Mouse (Mus musculus): ENCODE results near the gene Jpt1. TPM values are rescaled to one million over a fixed set of nuclear protein-coding genes. Genes with fewer than 3 reads are reported as not detected.
A peak's percentile ranks its signal among the peaks of the same experiment; 100 is the strongest.
"Not testable (repeated sequence)": the region's sequence is repeated elsewhere in the genome, so short reads cannot be mapped to it uniquely, and the experiment has no call there.

Gene Jpt1
- polyA plus RNA-seq (2015; fragmentation: Nextera tagmentation; extraction: Ambion mirVana): 1,632 and 1,660 TPM in 2 replicates

- H3K9ac ChIP-seq: peak within 1 kb of the TSS; percentile 100
- no peaks in the 10 kb centered on the region for H3K27me3 ChIP-seq
- H3K4me3 ChIP-seq: peak within 1 kb of the TSS; percentile 93
- under 1% methylated on average over 24 of the region's 24 CpGs for WGBS
- ATAC-seq: peak; percentile 99
- peaks cover 25% of the 10 kb centered on the region for H3K4me1 ChIP-seq
- H3K4me2 ChIP-seq: peak within 1 kb of the TSS; percentile 88
- no peaks in the 10 kb centered on the region for H3K36me3 ChIP-seq (ENCODE audit: poor library complexity, severe bottlenecking)
- no peaks in the 10 kb centered on the region for H3K9me3 ChIP-seq (replicated peaks)
- peak within 1 kb of the TSS; percentile 86 for H3K27ac ChIP-seq
Observed at GRCm38 (mm10) chr11:115514238-115514663, at the start of gene Jpt1. Gene Jpt1 (minus strand): TSS chr11:115514387.

GRCm38 (mm10) chr11:115563406-115563805 lies 49.2 kb upstream of the Jpt1 start:
- 45% methylated on average over 4 of the region's 4 CpGs for WGBS
- Histone ChIP-seq H3K27me3 (no peaks in the 10 kb centered on the region), H3K27ac (peak overlapping the region; percentile 80), H3K36me3 (ENCODE audit: poor library complexity, severe bottlenecking) (peaks cover 26% of the 10 kb centered on the region), H3K4me2 (peak overlapping the region; percentile 87), H3K9ac (peak overlapping the region; percentile 85; the same call in 1 of the 2 replicates), H3K9me3 (replicated peaks) (no peaks in the 10 kb centered on the region), H3K4me3 (peak overlapping the region; percentile 87), H3K4me1 (peaks cover 17% of the 10 kb centered on the region)
- no peak for ATAC-seq

GRCm38 (mm10) chr11:115555717-115556116 lies 41.5 kb upstream of the Jpt1 start:
- H3K9ac ChIP-seq: no peak overlapping the region
- no peaks in the 10 kb centered on the region for H3K4me1 ChIP-seq
- H3K36me3 ChIP-seq (ENCODE audit: poor library complexity, severe bottlenecking): no peaks in the 10 kb centered on the region
- no peak overlapping the region for H3K27ac ChIP-seq
- no peak overlapping the region for H3K4me3 ChIP-seq
- no peaks in the 10 kb centered on the region for H3K9me3 ChIP-seq (replicated peaks)
- H3K27me3 ChIP-seq: no peaks in the 10 kb centered on the region
- no peak for ATAC-seq
- H3K4me2 ChIP-seq: no peak overlapping the region
- WGBS: 82% methylated on average over 17 of the region's 17 CpGs

- ATAC-seq: no peak
- Histone ChIP-seq H3K36me3 (ENCODE audit: poor library complexity, severe bottlenecking) (no peaks in the 10 kb centered on the region), H3K4me1 (no peaks in the 10 kb centered on the region), H3K27ac (no peak overlapping the region), H3K4me3 (no peak overlapping the region), H3K9me3 (replicated peaks) (peaks cover 4% of the 10 kb centered on the region), H3K9ac (no peak overlapping the region), H3K4me2 (no peak overlapping the region), H3K27me3 (no peaks in the 10 kb centered on the region)
- WGBS: 60% methylated on average over 4 of the region's 4 CpGs
Observed at GRCm38 (mm10) chr11:115552783-115553182, 38.6 kb upstream of the Jpt1 start.

- Histone ChIP-seq H3K4me3 (no peak overlapping the region), H3K36me3 (ENCODE audit: poor library complexity, severe bottlenecking) (no peaks in the 10 kb centered on the region), H3K27me3 (0 out of 2 replicates have a peak, but pooled peaks cover 6% of the 10 kb centered on the region), H3K4me2 (no peak overlapping the region), H3K4me1 (no peaks in the 10 kb centered on the region), H3K9ac (no peak overlapping the region), H3K9me3 (replicated peaks) (no peaks in the 10 kb centered on the region), H3K27ac (no peak overlapping the region)
- no peak for ATAC-seq
- 82% methylated on average over 4 of the region's 4 CpGs for WGBS
Observed at GRCm38 (mm10) chr11:115543571-115543970, 29.4 kb upstream of the Jpt1 start.

GRCm38 (mm10) chr11:115538045-115538444 lies 23.9 kb upstream of the Jpt1 start:
- H3K4me1 ChIP-seq: peaks cover 18% of the 10 kb centered on the region
- 53% methylated on average over 2 of the region's 2 CpGs for WGBS
- H3K9me3 ChIP-seq (replicated peaks): no peaks in the 10 kb centered on the region
- no peak overlapping the region for H3K4me2 ChIP-seq
- no peak overlapping the region for H3K9ac ChIP-seq
- ATAC-seq: no peak
- H3K27me3 ChIP-seq: no peaks in the 10 kb centered on the region
- no peak overlapping the region for H3K4me3 ChIP-seq
- no peak overlapping the region for H3K27ac ChIP-seq
- peaks cover 14% of the 10 kb centered on the region for H3K36me3 ChIP-seq (ENCODE audit: poor library complexity, severe bottlenecking)

- peak overlapping the region; percentile 100 for H3K27ac ChIP-seq
- H3K9ac ChIP-seq: no peak overlapping the region
- H3K36me3 ChIP-seq (ENCODE audit: poor library complexity, severe bottlenecking): peaks cover 24% of the 10 kb centered on the region
- no peaks in the 10 kb centered on the region for H3K9me3 ChIP-seq (replicated peaks)
- H3K4me1 ChIP-seq: peaks cover 26% of the 10 kb centered on the region
- H3K4me2 ChIP-seq: peak overlapping the region; percentile 51
- WGBS: 84% methylated on average over 10 of the region's 10 CpGs
- peak overlapping the region; percentile 97 for H3K4me3 ChIP-seq
- no peak for ATAC-seq
- H3K27me3 ChIP-seq: no peaks in the 10 kb centered on the region
Observed at GRCm38 (mm10) chr11:115536856-115537568, 22.8 kb upstream of the Jpt1 start.

- Histone ChIP-seq H3K9me3 (replicated peaks) (no peaks in the 10 kb centered on the region), H3K27me3 (no peaks in the 10 kb centered on the region), H3K9ac (peak within 1 kb of the TSS; percentile 98), H3K4me3 (peak within 1 kb of the TSS; percentile 97), H3K36me3 (ENCODE audit: poor library complexity, severe bottlenecking) (peaks cover 32% of the 10 kb centered on the region), H3K4me1 (peaks cover 29% of the 10 kb centered on the region), H3K4me2 (peak within 1 kb of the TSS; percentile 89), H3K27ac (peak within 1 kb of the TSS; percentile 100)
- WGBS: under 1% methylated on average over 56 of the region's 70 CpGs
- ATAC-seq: peak; percentile 91
Observed at GRCm38 (mm10) chr11:115536038-115536681, 22.0 kb upstream of the Jpt1 start, which contains the start of gene Sumo2. Gene Sumo2 (minus strand): TSS chr11:115536276.

GRCm38 (mm10) chr11:115535401-115536037 lies 21.3 kb upstream of the Jpt1 start:
- Histone ChIP-seq H3K4me3 (peak overlapping the region; percentile 97), H3K9ac (peak overlapping the region; percentile 98), H3K4me1 (peaks cover 29% of the 10 kb centered on the region), H3K27ac (peak overlapping the region; percentile 100), H3K4me2 (peak overlapping the region; percentile 89), H3K27me3 (no peaks in the 10 kb centered on the region), H3K36me3 (ENCODE audit: poor library complexity, severe bottlenecking) (peaks cover 35% of the 10 kb centered on the region), H3K9me3 (replicated peaks) (no peaks in the 10 kb centered on the region)
- WGBS: under 1% methylated on average over 41 of the region's 84 CpGs
- peak; percentile 73 for ATAC-seq

- peak overlapping the region; percentile 89 for H3K4me2 ChIP-seq
- H3K4me1 ChIP-seq: peaks cover 29% of the 10 kb centered on the region
- peak overlapping the region; percentile 97 for H3K4me3 ChIP-seq
- H3K9ac ChIP-seq: peak overlapping the region; percentile 98
- WGBS: 6% methylated on average over 11 of the region's 11 CpGs
- H3K27me3 ChIP-seq: no peaks in the 10 kb centered on the region
- H3K9me3 ChIP-seq (replicated peaks): no peaks in the 10 kb centered on the region
- peak overlapping the region; percentile 100 for H3K27ac ChIP-seq
- peaks cover 41% of the 10 kb centered on the region for H3K36me3 ChIP-seq (ENCODE audit: poor library complexity, severe bottlenecking)
- ATAC-seq: no peak
Observed at GRCm38 (mm10) chr11:115534759-115535371, 20.7 kb upstream of the Jpt1 start.

- 86% methylated on average over 3 of the region's 3 CpGs for WGBS
- not testable (repeated sequence) for H3K27me3 ChIP-seq; H3K9me3 ChIP-seq (replicated peaks); H3K4me3 ChIP-seq; H3K4me1 ChIP-seq; ATAC-seq; H3K4me2 ChIP-seq; H3K9ac ChIP-seq; H3K27ac ChIP-seq
- peaks cover 88% of the 10 kb centered on the region for H3K36me3 ChIP-seq (ENCODE audit: poor library complexity, severe bottlenecking)
Observed at GRCm38 (mm10) chr11:115526446-115526845, 12.3 kb upstream of the Jpt1 start.
